Mouse (Mus musculus) midbrain, postnatal 0 days (tissue): ENCODE data around the gene Fam81a. TPM values are rescaled to one million over a fixed set of nuclear protein-coding genes. Genes with fewer than 3 reads are reported as not detected.

Source experiments
- ATAC-seq: fragments of 200-750 bp; cut with Nextera tagmentation; 2 replicates; pipeline ENCODE4 v1.8.0; 2017; ENCODE audit warnings: moderate number of reproducible peaks, mild to moderate bottlenecking, moderate TSS enrichment, moderate library complexity; ENCODE audit not compliant: low FRiP score
- DNase-seq: peaks from one replicate; pipeline ENCODE4 v3.0.0-alpha.2; 2015; ENCODE audit warnings: low spot score
- H3K27ac ChIP-seq: fragments of 300-500 bp; sonication (generic); 2 replicates; pipeline ENCODE4 v1.5.1; 2014; ENCODE audit warnings: low read depth, mild to moderate bottlenecking, low read length, mixed read lengths
- H3K27me3 ChIP-seq: fragments of 300-500 bp; sonication (generic); 2 replicates; pipeline ENCODE4 v1.6.1; 2014; ENCODE audit warnings: low read length, control low read depth, mixed read lengths; ENCODE audit not compliant: insufficient read depth
- H3K36me3 ChIP-seq: fragments of 300-500 bp; sonication (generic); 2 replicates; pipeline ENCODE4 v1.6.1; 2014; ENCODE audit warnings: low read length, control low read depth, mixed read lengths; ENCODE audit not compliant: insufficient read depth
- H3K4me1 ChIP-seq: fragments of 300-500 bp; sonication (generic); 2 replicates; pipeline ENCODE4 v1.6.1; 2014; ENCODE audit warnings: mild to moderate bottlenecking, control low read depth, antibody characterized with exemption, low read length, mixed read lengths; ENCODE audit not compliant: insufficient read depth
- H3K4me2 ChIP-seq: fragments of 300-500 bp; sonication (generic); 2 replicates; pipeline ENCODE4 v1.6.1; 2014; ENCODE audit warnings: low read depth, mild to moderate bottlenecking, low read length, mixed read lengths; ENCODE audit not compliant: poor library complexity, severe bottlenecking
- H3K4me3 ChIP-seq: fragments of 300-500 bp; sonication (generic); 2 replicates; pipeline ENCODE4 v1.5.1; 2014; ENCODE audit warnings: low read depth, mild to moderate bottlenecking, low read length, moderate library complexity
- H3K9ac ChIP-seq: fragments of 300-500 bp; sonication (generic); replicated peaks from 2 replicates; pipeline ENCODE4 v1.6.1; 2014; ENCODE audit warnings: mild to moderate bottlenecking, low read length, moderate library complexity, mixed read lengths; ENCODE audit not compliant: poor library complexity, severe bottlenecking
- H3K9me3 ChIP-seq: fragments of 300-500 bp; sonication (generic); 2 replicates; pipeline ENCODE4 v1.6.1; 2016; ENCODE audit warnings: low read length, control low read depth
- CTCF ChIP-seq: IDR thresholded peaks from 2 replicates; pipeline ENCODE4 v1.5.1; 2016; ENCODE audit warnings: antibody characterized with exemption, mild to moderate bottlenecking
- WGBS: fragments of 180-500 bp; shearing (Covaris S2); extraction: QIAGEN DNeasy Blood & Tissue Kit; methylation state at CpG from one replicate; pipeline ENCODE4 v1.1.7; 2014; 5-methylcytosine and 5-hydroxymethylcytosine counted together
- polyA plus RNA-seq: library from polyadenylated mRNA; unstranded; fragments of >200 nt; fragmentation: Nextera tagmentation; extraction: Ambion mirVana; gene quantifications from 2 replicates; pipeline ENCODE4 v1.2.1, GENCODE M21; 2015
- total RNA-seq: library from RNA; depleted of rRNA; stranded (reverse); fragments of >200 nt; gene quantifications from 2 replicates; pipeline ENCODE4 v1.2.3, GENCODE M21; 2014

Fam81a gene
- total and polyA plus RNA-seq, 2 experiments from 2014 or later: 10.7 to 11.8 TPM

- ATAC-seq (no peak), DNase-seq (no peak)
- Histone ChIP-seq H3K9ac (no peak overlapping the region), H3K9me3 (no peaks in the 10 kb centered on the region), H3K27me3 (no peaks in the 10 kb centered on the region), H3K4me3 (no peak overlapping the region), H3K36me3 (no peaks in the 10 kb centered on the region), H3K4me1 (no peaks in the 10 kb centered on the region), H3K27ac (no peak overlapping the region), H3K4me2 (no peak overlapping the region)
- WGBS: 96% methylated on average over 3 of the region's 3 CpGs
- TF ChIP-seq CTCF: no peak
These were observed 74.9 kb downstream of the Fam81a start for GRCm38 (mm10) chr9:70067497-70067896.

- ATAC-seq (no peak), DNase-seq (no peak)
- no peak overlapping the region for H3K27ac ChIP-seq
- H3K9me3 ChIP-seq: no peaks in the 10 kb centered on the region
- H3K4me2 ChIP-seq: no peak overlapping the region
- H3K27me3 ChIP-seq: no peaks in the 10 kb centered on the region
- no peak for TF ChIP-seq CTCF
- H3K4me1 ChIP-seq: no peaks in the 10 kb centered on the region
- no peak overlapping the region for H3K4me3 ChIP-seq
- H3K9ac ChIP-seq: no peak overlapping the region
- H3K36me3 ChIP-seq: no peaks in the 10 kb centered on the region
- 88% methylated on average over 3 of the region's 3 CpGs for WGBS
These were observed 80.3 kb downstream of the Fam81a start for GRCm38 (mm10) chr9:70062012-70062411.

- 34% methylated on average over 3 of the region's 3 CpGs for WGBS
- ATAC-seq (no peak), DNase-seq (no peak)
- Histone ChIP-seq H3K27ac (no peak overlapping the region), H3K9me3 (no peaks in the 10 kb centered on the region), H3K36me3 (no peaks in the 10 kb centered on the region), H3K9ac (no peak overlapping the region), H3K27me3 (no peaks in the 10 kb centered on the region; the same call in 1 of the 2 replicates), H3K4me3 (no peak overlapping the region), H3K4me1 (no peaks in the 10 kb centered on the region), H3K4me2 (no peak overlapping the region)
- no peak for TF ChIP-seq CTCF
These were observed 88.9 kb downstream of the Fam81a start for GRCm38 (mm10) chr9:70053411-70053810.

GRCm38 (mm10) chr9:70052730-70053129 is 89.6 kb downstream of the Fam81a start:
- no peak overlapping the region for H3K9ac ChIP-seq
- no peak for ATAC-seq
- H3K27me3 ChIP-seq: no peaks in the 10 kb centered on the region; the same call in 1 of the 2 replicates
- no peaks in the 10 kb centered on the region for H3K36me3 ChIP-seq
- H3K9me3 ChIP-seq: no peaks in the 10 kb centered on the region
- H3K4me2 ChIP-seq: no peak overlapping the region
- no peak for DNase-seq
- 65% methylated on average over 3 of the region's 3 CpGs for WGBS
- H3K27ac ChIP-seq: no peak overlapping the region
- TF ChIP-seq CTCF: no peak
- no peaks in the 10 kb centered on the region for H3K4me1 ChIP-seq
- no peak overlapping the region for H3K4me3 ChIP-seq

GRCm38 (mm10) chr9:70049839-70050238 is 92.5 kb downstream of the Fam81a start:
- Histone ChIP-seq H3K27ac (no peak overlapping the region), H3K4me2 (no peak overlapping the region), H3K9ac (no peak overlapping the region), H3K36me3 (no peaks in the 10 kb centered on the region), H3K4me1 (no peaks in the 10 kb centered on the region), H3K9me3 (no peaks in the 10 kb centered on the region), H3K4me3 (no peak overlapping the region), H3K27me3 (no peaks in the 10 kb centered on the region)
- no peak for TF ChIP-seq CTCF
- 30% methylated on average over 8 of the region's 8 CpGs for WGBS
- ATAC-seq (no peak), DNase-seq (no peak)

GRCm38 (mm10) chr9:70049416-70049783 is 93.0 kb downstream of the Fam81a start:
- ATAC-seq (no peak), DNase-seq (peak; percentile 12)
- 4% methylated on average over 3 of the region's 3 CpGs for WGBS

More at GRCm38 (mm10) chr9:70049416-70049783, 93.0 kb downstream of the Fam81a start:
- H3K27me3 ChIP-seq: no peaks in the 10 kb centered on the region
- H3K27ac ChIP-seq: no peak overlapping the region
- TF ChIP-seq CTCF: no peak
- no peaks in the 10 kb centered on the region for H3K36me3 ChIP-seq
- H3K4me1 ChIP-seq: no peaks in the 10 kb centered on the region
- no peak overlapping the region for H3K4me2 ChIP-seq
- no peaks in the 10 kb centered on the region for H3K9me3 ChIP-seq
- H3K4me3 ChIP-seq: no peak overlapping the region
- H3K9ac ChIP-seq: no peak overlapping the region; the same call in 1 of the 2 replicates
